Mouse (Mus musculus): ENCODE measurements at regions not wholly inside any gene's neighbourhood (a gene's known extent, or its start where the extent isn't known, plus 50 kb on each side); places are given as distances from the start of the nearest gene placed in this dataset.

DNA sequence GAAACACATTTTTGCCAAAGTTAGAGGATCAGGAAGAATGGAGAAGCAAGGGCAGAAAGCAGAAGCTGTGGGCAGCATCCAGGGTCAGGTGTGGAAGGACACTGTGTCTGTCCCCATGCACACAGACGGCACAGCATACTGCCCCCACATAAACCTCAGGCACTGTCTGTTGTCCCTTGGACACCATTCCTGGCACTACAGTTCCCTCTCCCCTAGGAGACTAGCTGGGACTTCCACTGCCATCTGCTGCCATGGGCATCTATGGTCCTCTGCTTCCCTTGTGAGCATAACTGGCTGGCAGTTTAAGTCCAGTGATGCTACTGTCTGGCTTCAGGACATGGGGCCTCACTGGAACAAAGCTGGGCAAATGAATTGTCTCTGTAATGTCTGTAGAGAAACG is 405.0 kb downstream of the Gm10295 start:
- no peak for TF ChIP-seq POLR2A (IDR thresholded peaks at IDR 0.05; ENCODE audit: insufficient read depth, low read depth, low read length)
- TF ChIP-seq CTCF (IDR thresholded peaks at IDR 0.05; ENCODE audit: insufficient read depth, low read depth, low read length): no peak
